Mouse (Mus musculus): ENCODE measurements around the gene Borcs8. TPM values are rescaled to one million over a fixed set of nuclear protein-coding genes. Genes with fewer than 3 reads are reported as not detected.
A peak's percentile ranks its signal among the peaks of the same experiment; 100 is the strongest.

Borcs8 gene
- polyA plus RNA-seq, 1 experiment = 69.2 TPM

- WGBS = 2% methylated on average over 27 of the region's 27 CpGs
Observed at GRCm38 (mm10) chr8:70172043-70172681, 32.9 kb downstream of the Borcs8 start, which contains the start of gene Tmem161a. Gene Tmem161a (plus strand): TSS chr8:70172356.

DNA sequence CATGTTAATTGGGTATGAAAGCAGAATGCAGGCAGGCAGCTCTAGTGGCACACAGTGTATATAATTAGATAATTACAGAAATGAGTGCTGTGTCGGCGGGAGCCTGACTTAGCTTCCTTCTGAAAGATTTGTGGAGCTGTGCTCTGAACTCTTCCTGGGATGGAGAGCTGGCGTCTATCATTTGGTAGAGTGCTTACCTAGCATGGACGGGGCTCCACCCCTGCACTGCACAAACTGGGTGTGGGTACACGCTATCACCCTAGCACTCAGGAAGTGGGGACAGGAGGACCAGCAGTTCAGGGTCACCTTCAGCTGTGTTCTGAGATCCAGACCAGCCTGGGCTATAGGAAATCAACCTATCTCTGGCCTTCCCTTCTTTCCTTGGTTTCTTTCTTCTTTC lies 34.0 kb downstream of the Borcs8 start:
- no peak for DNase-seq (ENCODE audit: low read depth, low spot score)
- WGBS = 45% methylated on average over 5 of the region's 5 CpGs

More at GRCm38 (mm10) chr8:70172043-70172681, 32.9 kb downstream of the Borcs8 start, which contains the start of gene Tmem161a:
- peak; percentile 92 for DNase-seq (ENCODE audit: low read depth, low spot score)

GRCm38 (mm10) chr8:70174079-70174478 lies 34.8 kb downstream of the Borcs8 start:
- no peak for DNase-seq (ENCODE audit: low read depth, low spot score)
- 91% methylated on average over 7 of the region's 7 CpGs for WGBS

- DNase-seq (ENCODE audit: low read depth, low spot score) = no peak
Observed at GRCm38 (mm10) chr8:70178231-70178630, 38.9 kb downstream of the Borcs8 start.

GRCm38 (mm10) chr8:70179082-70179481 lies 39.8 kb downstream of the Borcs8 start:
- over 99% methylated on average over 4 of the region's 4 CpGs for WGBS
- no peak for DNase-seq (ENCODE audit: low read depth, low spot score)

More at GRCm38 (mm10) chr8:70178231-70178630, 38.9 kb downstream of the Borcs8 start:
- 85% methylated on average over 2 of the region's 2 CpGs for WGBS

- no peak for DNase-seq (ENCODE audit: low read depth, low spot score)
- 68% methylated on average over 16 of the region's 16 CpGs for WGBS
Observed at GRCm38 (mm10) chr8:70181212-70181902, 42.1 kb downstream of the Borcs8 start.

DNA sequence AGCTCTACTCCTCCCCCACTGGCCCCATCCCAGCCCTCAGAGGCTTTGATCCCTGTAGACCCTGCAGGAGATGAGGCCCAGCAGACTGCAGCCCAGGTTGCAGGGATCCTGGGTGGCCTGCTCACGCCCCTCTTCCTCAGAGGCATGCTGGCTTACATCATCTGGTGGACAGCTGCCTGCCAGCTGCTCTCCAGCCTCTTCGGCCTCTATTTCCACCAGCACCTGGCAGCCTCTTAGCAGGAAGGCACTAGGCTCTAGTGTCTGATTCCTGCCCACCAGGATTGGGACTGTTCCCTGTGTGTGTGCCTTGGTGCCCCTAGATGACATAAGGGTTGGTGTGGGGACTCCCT lies 42.6 kb downstream of the Borcs8 start:
- DNase-seq (ENCODE audit: low read depth, low spot score) = no peak
- 48% methylated on average over 2 of the region's 2 CpGs for WGBS

GRCm38 (mm10) chr8:70183194-70183593 lies 43.9 kb downstream of the Borcs8 start:
- 88% methylated on average over 4 of the region's 4 CpGs for WGBS
- DNase-seq (ENCODE audit: low read depth, low spot score) = no peak

DNA sequence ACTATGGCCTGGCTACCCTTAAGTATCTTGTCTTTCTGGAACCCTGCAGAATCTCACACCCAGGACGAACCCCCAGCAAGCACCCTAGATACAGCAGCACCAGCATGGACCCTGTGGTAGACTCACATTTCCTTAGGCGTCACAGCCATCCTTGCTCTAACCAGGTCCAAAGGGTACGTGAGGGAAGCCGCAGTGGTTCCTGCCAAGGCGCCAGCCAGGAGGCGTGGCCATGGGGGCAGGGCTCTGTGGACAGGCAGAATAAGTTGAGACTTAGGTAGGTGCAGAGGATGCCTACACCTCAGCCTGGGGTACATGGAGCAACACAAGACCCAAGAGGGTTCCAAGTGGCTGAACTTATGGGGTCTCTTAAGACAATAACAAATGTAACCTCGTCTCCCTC lies 49.4 kb downstream of the Borcs8 start:
- no peak for DNase-seq (ENCODE audit: low read depth, low spot score)

GRCm38 (mm10) chr8:70193238-70193637 lies 53.9 kb downstream of the Borcs8 start:
- DNase-seq (ENCODE audit: low read depth, low spot score) = no peak
- WGBS = 29% methylated on average over 5 of the region's 5 CpGs

More for the DNA sequence above, 49.4 kb downstream of the Borcs8 start:
- WGBS = 37% methylated on average over 7 of the region's 7 CpGs

DNA sequence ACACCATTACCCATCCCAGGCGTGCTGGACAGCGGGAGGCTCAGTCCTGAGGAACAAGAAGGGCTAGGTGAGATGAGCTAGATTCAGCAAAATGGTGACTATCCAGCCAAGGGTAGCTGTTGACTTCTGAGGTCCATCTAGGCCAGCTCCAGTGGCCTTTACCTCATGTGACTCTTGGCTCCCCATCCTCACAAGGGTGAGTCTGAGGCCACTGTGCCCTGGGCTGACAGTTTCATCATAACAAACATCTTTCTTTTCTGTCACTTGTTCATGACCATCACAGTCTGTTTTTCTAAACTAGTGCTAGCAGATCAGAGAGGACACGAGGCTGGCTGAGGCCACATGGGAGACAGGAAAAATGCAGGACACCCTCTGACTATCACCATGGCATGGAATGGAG lies 54.9 kb downstream of the Borcs8 start:
- 83% methylated on average over 3 of the region's 3 CpGs for WGBS
- DNase-seq (ENCODE audit: low read depth, low spot score) = no peak

GRCm38 (mm10) chr8:70195762-70196161 lies 56.5 kb downstream of the Borcs8 start:
- whole genome bisulfite sequencing = 76% methylated on average over 2 of the region's 2 CpGs
- no peak for DNase-seq (ENCODE audit: low read depth, low spot score)

Other genes with a start within 250 kb of the Borcs8 start
- gene Tssk6, start 237.3 kb upstream of the Borcs8 start, polyA plus RNA-seq (2012; rRNA removed) = 0.64 and 0.66 TPM in 2 replicates
- 111 and 119 TPM in 2 replicates for gene Ndufa13, start 236.9 kb upstream of the Borcs8 start, polyA plus RNA-seq (2012; rRNA removed)
- 1.1 and 1.8 TPM in 2 replicates for gene Yjefn3, start 236.8 kb upstream of the Borcs8 start, polyA plus RNA-seq (2012; rRNA removed)
- 45.2 and 73.1 TPM in 2 replicates for gene Gatad2a, start 143.1 kb upstream of the Borcs8 start, polyA plus RNA-seq (2012; rRNA removed)
- 52.0 and 84.9 TPM in 2 replicates for gene Mau2, start 96.8 kb upstream of the Borcs8 start, polyA plus RNA-seq (2012; rRNA removed)
- 10.8 and 11.1 TPM in 2 replicates for gene Sugp1, start 96.7 kb upstream of the Borcs8 start, polyA plus RNA-seq (2012; rRNA removed)
- 458 and 745 TPM in 2 replicates for gene Tm6sf2, start 66.6 kb upstream of the Borcs8 start, polyA plus RNA-seq (2012; rRNA removed)
- 0.42 and 0.70 TPM in 2 replicates for gene Hapln4, start 56.0 kb upstream of the Borcs8 start, polyA plus RNA-seq (2012; rRNA removed)
- 0.06 and 0.10 TPM in 2 replicates for gene Ncan, start 18.6 kb upstream of the Borcs8 start, polyA plus RNA-seq (2012; rRNA removed)
- gene Nr2c2ap, start 8.2 kb upstream of the Borcs8 start, polyA plus RNA-seq (2012; rRNA removed) = 23.2 and 25.3 TPM in 2 replicates
- gene Rfxank, start 345 bp upstream of the Borcs8 start, polyA plus RNA-seq (2012; rRNA removed) = 22.5 and 32.6 TPM in 2 replicates
- 3.0 and 4.9 TPM in 2 replicates for gene Mef2b, start 212 bp downstream of the Borcs8 start, polyA plus RNA-seq (2012; rRNA removed)
- gene Tmem161a, start 32.9 kb downstream of the Borcs8 start, polyA plus RNA-seq (2012; rRNA removed) = 52.9 and 69.2 TPM in 2 replicates
- 15.5 and 23.1 TPM in 2 replicates for gene Slc25a42, start 72.8 kb downstream of the Borcs8 start, polyA plus RNA-seq (2012; rRNA removed)
- gene Sugp2, start 94.7 kb downstream of the Borcs8 start, polyA plus RNA-seq (2012; rRNA removed) = 20.2 and 28.8 TPM in 2 replicates
- 13.6 and 15.2 TPM in 2 replicates for gene Armc6, start 95.0 kb downstream of the Borcs8 start, polyA plus RNA-seq (2012; rRNA removed)
- gene Homer3, start 143.3 kb downstream of the Borcs8 start, polyA plus RNA-seq (2012; rRNA removed) = 5.8 and 6.7 TPM in 2 replicates
- 40.9 and 57.8 TPM in 2 replicates for gene Ddx49, start 163.0 kb downstream of the Borcs8 start, polyA plus RNA-seq (2012; rRNA removed)
- gene Cope, start 163.0 kb downstream of the Borcs8 start, polyA plus RNA-seq (2012; rRNA removed) = 438 and 500 TPM in 2 replicates
- 0.36 and 0.64 TPM in 2 replicates for gene Cers1, start 176.3 kb downstream of the Borcs8 start, polyA plus RNA-seq (2012; rRNA removed)
- 0.14 and 0.26 TPM in 2 replicates for gene Gdf1, start 190.3 kb downstream of the Borcs8 start, polyA plus RNA-seq (2012; rRNA removed)
- 24.5 and 35.3 TPM in 2 replicates for gene Upf1, start 213.8 kb downstream of the Borcs8 start, polyA plus RNA-seq (2012; rRNA removed)
- gene Comp, start 234.1 kb downstream of the Borcs8 start, polyA plus RNA-seq (2012; rRNA removed) = 0.15 and 0.25 TPM in 2 replicates